Mouse (Mus musculus) megakaryocyte, embryonic 14.5 days (primary cell): ENCODE data around the gene Taco1.

Source experiments
- FLI1 ChIP-seq: IDR thresholded peaks from 2 replicates; pipeline ENCODE4 v1.6.1; 2012; ENCODE audit warnings: low read length, inconsistent platforms, mixed read lengths
- GATA1 ChIP-seq: IDR thresholded peaks from 3 replicates; pipeline ENCODE4 v1.6.1; 2012; ENCODE audit warnings: mixed read lengths, low read length, inconsistent platforms, borderline replicate concordance

DNA sequence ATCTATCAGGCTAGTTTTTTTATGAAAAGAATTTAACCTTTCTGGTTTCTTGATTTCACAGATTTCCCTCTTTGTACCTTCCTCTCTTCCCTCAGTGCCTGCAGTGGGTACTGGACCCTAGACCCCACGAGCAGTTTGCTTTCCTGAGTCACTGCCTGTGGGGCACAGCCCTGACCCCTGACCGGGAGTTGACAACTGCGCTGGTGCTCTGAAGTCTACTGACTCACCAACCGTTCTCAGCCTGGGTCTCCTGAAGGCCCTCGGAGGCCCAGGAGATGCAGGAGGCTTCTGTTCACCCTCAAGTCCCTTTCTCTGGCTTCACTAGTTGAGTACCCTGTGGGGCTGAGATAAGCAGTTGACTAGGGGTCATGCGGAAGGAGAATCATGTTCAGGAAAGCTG lies 10.5 kb upstream of the Taco1 start:
- TF ChIP-seq GATA1 (no peak), FLI1 (no peak)
